Mouse (Mus musculus): ENCODE results near the gene Nat8f6.
"Not testable (repeated sequence)": the region's sequence is repeated elsewhere in the genome, so short reads cannot be mapped to it uniquely, and the experiment has no call there.

DNA sequence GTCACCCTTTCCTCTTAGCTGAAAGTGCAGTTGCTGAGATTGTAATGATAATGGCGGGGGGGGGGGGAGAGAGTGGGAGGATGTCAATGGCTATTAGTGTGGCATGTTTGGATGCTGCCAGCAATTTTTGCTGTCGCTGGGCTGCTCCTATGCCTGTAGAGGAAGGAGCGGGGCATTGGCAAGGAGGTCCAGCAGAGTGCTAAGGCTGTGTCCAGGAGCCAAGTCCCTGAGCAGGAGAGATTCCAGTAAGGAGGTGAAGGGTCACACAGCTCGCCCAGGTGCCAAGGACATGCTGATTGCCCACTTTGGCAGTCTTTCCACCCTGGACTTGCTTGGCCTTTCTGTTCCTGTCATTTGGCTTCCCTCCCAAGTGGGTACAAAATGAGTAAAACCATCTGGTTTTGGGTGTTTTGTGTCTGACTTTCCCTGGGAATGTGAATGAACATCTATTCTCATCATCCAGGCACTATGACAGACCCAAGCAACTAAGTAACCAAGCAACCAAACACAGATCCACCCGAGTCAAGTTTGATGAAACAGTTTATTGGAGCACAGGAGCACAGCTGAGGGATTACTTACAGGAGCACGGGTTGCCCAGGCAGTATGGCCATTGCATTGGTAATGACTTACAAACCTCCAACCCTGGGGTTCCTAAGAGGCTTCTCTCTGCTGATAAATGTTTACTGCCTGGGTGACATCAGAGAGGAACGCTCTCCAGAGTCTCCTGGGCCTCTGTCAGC lies 44.3 kb upstream of the Nat8f6 start:
- TF ChIP-seq CTCF (IDR thresholded peaks at IDR 0.05; ENCODE audit: low read depth, low read length); EP300 (IDR thresholded peaks at IDR 0.05; ENCODE audit: insufficient read depth, low read depth, low read length); POLR2A (IDR thresholded peaks at IDR 0.05; ENCODE audit: insufficient read depth, low read length): not testable (repeated sequence)

All from ES-Bruce4 (cell line).